Mouse (Mus musculus) intestine, embryonic 14.5 days (tissue): ENCODE measurements around the gene Rabgap1l. TPM values are rescaled to one million over a fixed set of nuclear protein-coding genes. Genes with fewer than 3 reads are reported as not detected.

Source experiments
- ATAC-seq: fragments of 200-750 bp; cut with Nextera tagmentation; replicated peaks from 2 replicates; pipeline ENCODE4 v1.8.0; 2017; ENCODE audit warnings: low read depth, moderate number of reproducible peaks, moderate TSS enrichment, moderate library complexity; ENCODE audit not compliant: low FRiP score, low TSS enrichment
- DNase-seq: peaks from one replicate; pipeline ENCODE4 v3.0.0-alpha.2; 2018; ENCODE audit warnings: low spot score
- H3K27ac ChIP-seq: fragments of 300-500 bp; sonication (generic); 2 replicates; pipeline ENCODE4 v1.5.1; 2014; ENCODE audit warnings: low read depth, mild to moderate bottlenecking, control low read depth
- H3K27me3 ChIP-seq: fragments of 300-500 bp; sonication (generic); replicated peaks from 2 replicates; pipeline ENCODE4 v1.6.1; 2014; ENCODE audit warnings: low read length, control low read depth; ENCODE audit not compliant: control insufficient read depth, insufficient read depth
- H3K36me3 ChIP-seq: fragments of 300-500 bp; sonication (generic); 2 replicates; pipeline ENCODE4 v1.6.1; 2014; ENCODE audit warnings: low read length, control low read depth; ENCODE audit not compliant: control insufficient read depth, insufficient read depth
- H3K4me1 ChIP-seq: fragments of 300-500 bp; sonication (generic); replicated peaks from 2 replicates; pipeline ENCODE4 v1.6.1; 2014; ENCODE audit warnings: low read length, control low read depth, mixed read lengths; ENCODE audit not compliant: control insufficient read depth, insufficient read depth
- H3K4me2 ChIP-seq: fragments of 300-500 bp; sonication (generic); 2 replicates; pipeline ENCODE4 v1.6.1; 2014; ENCODE audit warnings: low read length
- H3K4me3 ChIP-seq: fragments of 300-500 bp; sonication (generic); 2 replicates; pipeline ENCODE4 v1.5.1; 2014; ENCODE audit warnings: low read depth, low read length, control low read depth, mixed read lengths
- H3K9ac ChIP-seq: fragments of 300-500 bp; sonication (generic); 2 replicates; pipeline ENCODE4 v1.6.1; 2014; ENCODE audit warnings: mild to moderate bottlenecking, low read length
- H3K9me3 ChIP-seq: fragments of 300-500 bp; sonication (generic); 2 replicates; pipeline ENCODE4 v1.6.1; 2016; ENCODE audit warnings: low read length, control low read depth; ENCODE audit not compliant: control insufficient read depth
- WGBS: fragments of 180-500 bp; shearing (Covaris S2); extraction: QIAGEN DNeasy Blood & Tissue Kit; methylation state at CpG from one replicate; pipeline ENCODE4 v1.1.7; 2014; 5-methylcytosine and 5-hydroxymethylcytosine counted together
- polyA plus RNA-seq: library from polyadenylated mRNA; unstranded; fragments of >200 nt; fragmentation: Nextera tagmentation; extraction: Ambion mirVana; gene quantifications from 2 replicates; pipeline ENCODE4 v1.2.1, GENCODE M21; 2014

Rabgap1l gene
- polyA plus RNA-seq, 1 experiment from 2014 or later, result 19.9 TPM

DNA sequence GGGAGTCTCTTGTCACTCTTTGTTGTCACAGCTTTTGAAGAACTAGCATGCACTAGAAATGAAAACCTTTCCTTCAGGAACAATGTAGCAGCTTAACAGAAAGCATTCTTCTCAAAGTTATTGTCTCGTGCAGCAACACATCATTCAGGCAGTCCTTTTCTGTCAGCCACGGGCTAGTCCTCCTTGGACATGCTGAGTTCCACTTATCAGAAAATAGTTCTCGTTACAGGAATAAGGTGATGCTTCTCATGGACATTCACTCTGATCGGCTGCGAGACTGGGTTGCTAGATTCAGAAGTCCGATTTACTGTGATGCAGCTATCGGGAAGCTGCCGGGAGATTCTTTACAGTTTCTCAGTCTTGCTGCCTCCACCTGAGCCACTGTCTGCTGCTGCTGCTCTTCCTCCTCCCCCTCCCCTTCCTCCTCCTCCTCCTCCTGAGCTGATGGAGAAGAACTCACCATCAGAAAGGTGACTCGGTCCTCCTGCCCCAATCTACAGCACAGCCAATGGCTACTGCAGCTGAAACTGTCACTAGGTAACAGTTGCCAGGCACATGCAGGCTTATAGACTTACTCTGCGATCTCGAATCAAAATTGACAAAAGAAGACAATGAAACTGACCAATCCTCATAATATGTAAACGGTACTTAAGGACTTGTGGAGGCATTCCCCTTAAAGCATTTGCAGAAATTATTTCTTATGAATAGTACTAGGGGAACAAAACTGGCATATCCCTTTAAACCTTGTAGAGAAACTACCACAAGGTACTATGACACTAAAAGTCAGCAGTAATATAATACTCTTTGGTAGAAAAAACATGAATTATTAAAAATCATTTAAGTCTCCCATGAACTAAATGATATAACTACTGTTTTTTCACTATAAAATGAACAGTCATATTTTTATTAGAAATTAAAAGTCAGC lies 213.4 kb downstream of the Rabgap1l start:
- Histone ChIP-seq H3K4me3 (no peak overlapping the region), H3K4me1 (no peaks in the 10 kb centered on the region), H3K36me3 (no peaks in the 10 kb centered on the region), H3K9ac (no peak overlapping the region), H3K27ac (no peak overlapping the region), H3K4me2 (no peak overlapping the region), H3K27me3 (no peaks in the 10 kb centered on the region), H3K9me3 (no peaks in the 10 kb centered on the region)
- 64% methylated on average over 12 of the region's 12 CpGs for WGBS
- DNase-seq (no peak), ATAC-seq (no peak)

DNA sequence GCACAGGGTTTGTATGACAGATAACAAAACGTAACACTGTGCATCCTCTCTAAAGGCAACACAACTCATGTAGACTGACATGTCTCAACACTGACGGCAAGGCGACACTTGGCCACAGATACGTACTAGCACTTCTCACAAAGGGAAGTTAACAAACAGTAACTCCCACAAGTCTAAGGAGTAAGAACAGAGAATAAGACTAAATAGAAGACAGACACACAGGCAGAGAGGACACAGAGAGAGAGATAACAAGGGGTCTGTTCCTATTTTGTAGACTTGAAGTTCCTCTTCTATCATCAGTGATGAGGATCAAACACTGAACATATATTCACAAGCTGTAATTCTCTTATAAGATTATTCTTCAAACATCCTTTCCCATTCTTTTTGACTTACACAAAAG lies 216.9 kb downstream of the Rabgap1l start:
- WGBS, result 90% methylated on average over 4 of the region's 4 CpGs

GRCm38 (mm10) chr1:160574039-160574438 lies 219.0 kb downstream of the Rabgap1l start:
- DNase-seq, result no peak
- ATAC-seq, result no peak
- Histone ChIP-seq H3K4me1 (no peaks in the 10 kb centered on the region), H3K4me2 (no peak overlapping the region), H3K27me3 (no peaks in the 10 kb centered on the region), H3K9me3 (no peaks in the 10 kb centered on the region), H3K36me3 (no peaks in the 10 kb centered on the region), H3K4me3 (no peak overlapping the region), H3K27ac (no peak overlapping the region), H3K9ac (no peak overlapping the region)
- WGBS, result 74% methylated on average over 4 of the region's 4 CpGs

More for the DNA sequence above, 216.9 kb downstream of the Rabgap1l start:
- H3K9me3 ChIP-seq, result no peaks in the 10 kb centered on the region
- no peaks in the 10 kb centered on the region for H3K4me1 ChIP-seq
- no peak overlapping the region for H3K4me2 ChIP-seq
- DNase-seq (no peak), ATAC-seq (no peak)
- H3K4me3 ChIP-seq, result no peak overlapping the region
- no peaks in the 10 kb centered on the region for H3K27me3 ChIP-seq
- H3K9ac ChIP-seq, result no peak overlapping the region
- H3K27ac ChIP-seq, result no peak overlapping the region
- H3K36me3 ChIP-seq, result no peaks in the 10 kb centered on the region

- H3K4me1 ChIP-seq, result no peaks in the 10 kb centered on the region
- DNase-seq (no peak), ATAC-seq (no peak)
- no peaks in the 10 kb centered on the region for H3K9me3 ChIP-seq
- H3K4me2 ChIP-seq, result no peak overlapping the region
- 56% methylated on average over 4 of the region's 4 CpGs for WGBS
- H3K4me3 ChIP-seq, result no peak overlapping the region
- no peak overlapping the region for H3K9ac ChIP-seq
- H3K27me3 ChIP-seq, result no peaks in the 10 kb centered on the region
- H3K36me3 ChIP-seq, result no peaks in the 10 kb centered on the region
- H3K27ac ChIP-seq, result no peak overlapping the region
These were observed 226.6 kb downstream of the Rabgap1l start for GRCm38 (mm10) chr1:160566458-160566857.

- Histone ChIP-seq H3K27ac (no peak overlapping the region), H3K9ac (no peak overlapping the region), H3K4me3 (no peak overlapping the region), H3K36me3 (no peaks in the 10 kb centered on the region), H3K4me2 (no peak overlapping the region), H3K27me3 (no peaks in the 10 kb centered on the region), H3K4me1 (no peaks in the 10 kb centered on the region), H3K9me3 (no peaks in the 10 kb centered on the region)
- DNase-seq, result no peak
- ATAC-seq, result no peak
- 55% methylated on average over 1 of the region's 1 CpGs for WGBS
These were observed 231.6 kb downstream of the Rabgap1l start for GRCm38 (mm10) chr1:160561381-160561780.

GRCm38 (mm10) chr1:160550636-160551035 lies 242.4 kb downstream of the Rabgap1l start:
- H3K27ac ChIP-seq, result no peak overlapping the region
- 79% methylated on average over 1 of the region's 1 CpGs for WGBS
- ATAC-seq (no peak), DNase-seq (no peak)
- H3K9ac ChIP-seq, result no peak overlapping the region
- no peaks in the 10 kb centered on the region for H3K9me3 ChIP-seq
- no peaks in the 10 kb centered on the region for H3K27me3 ChIP-seq
- H3K4me3 ChIP-seq, result no peak overlapping the region
- no peak overlapping the region for H3K4me2 ChIP-seq
- H3K36me3 ChIP-seq, result no peaks in the 10 kb centered on the region
- H3K4me1 ChIP-seq, result no peaks in the 10 kb centered on the region

DNA sequence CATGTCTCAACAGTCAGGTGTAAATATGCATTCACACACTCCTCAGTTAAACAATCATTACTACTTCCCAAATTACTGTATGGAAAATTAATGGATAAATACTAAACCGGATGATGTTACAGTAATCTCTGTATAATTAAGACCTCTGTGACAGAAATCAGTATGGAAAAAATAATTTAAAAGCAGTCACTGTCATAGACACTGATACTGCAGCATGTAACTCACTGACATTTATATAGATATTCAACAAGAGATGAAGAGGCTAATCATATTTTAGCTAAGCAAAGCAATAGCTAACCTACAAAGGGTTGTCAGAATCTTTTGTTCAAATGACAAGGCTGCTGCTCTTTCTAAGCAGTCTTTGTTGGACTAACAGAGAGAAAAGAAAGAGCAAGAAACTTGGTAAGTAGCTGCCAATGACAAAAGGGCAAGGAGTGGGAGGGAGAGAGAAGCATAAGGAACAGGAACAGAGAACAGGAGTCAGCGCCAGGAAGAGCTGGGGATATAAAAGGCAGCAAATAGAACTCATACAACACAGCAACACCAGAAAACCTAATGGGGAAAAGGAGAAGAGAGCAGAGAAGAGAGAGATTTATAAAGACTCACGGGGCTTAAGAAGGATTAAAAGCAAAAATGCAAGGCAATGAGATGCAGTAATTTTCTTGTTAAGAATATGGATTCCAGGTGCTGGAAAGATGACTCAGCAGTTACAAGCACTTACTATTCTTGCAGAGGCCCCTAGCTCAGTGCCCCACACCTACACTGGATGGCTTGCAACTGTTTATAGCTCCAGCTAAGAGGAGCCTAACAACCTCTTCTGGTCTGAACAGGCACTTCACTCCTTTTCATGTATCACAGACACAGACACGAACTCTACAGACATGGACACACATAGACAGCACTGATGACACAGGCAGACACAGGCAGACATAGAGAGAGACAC lies 244.8 kb downstream of the Rabgap1l start:
- no peak overlapping the region for H3K9ac ChIP-seq
- ATAC-seq, result no peak
- H3K4me1 ChIP-seq, result no peaks in the 10 kb centered on the region
- no peak overlapping the region for H3K4me2 ChIP-seq
- H3K27ac ChIP-seq, result no peak overlapping the region
- no peaks in the 10 kb centered on the region for H3K27me3 ChIP-seq
- H3K36me3 ChIP-seq, result no peaks in the 10 kb centered on the region
- WGBS, result 56% methylated on average over 4 of the region's 4 CpGs
- no peak for DNase-seq
- no peaks in the 10 kb centered on the region for H3K9me3 ChIP-seq
- H3K4me3 ChIP-seq, result no peak overlapping the region

DNA sequence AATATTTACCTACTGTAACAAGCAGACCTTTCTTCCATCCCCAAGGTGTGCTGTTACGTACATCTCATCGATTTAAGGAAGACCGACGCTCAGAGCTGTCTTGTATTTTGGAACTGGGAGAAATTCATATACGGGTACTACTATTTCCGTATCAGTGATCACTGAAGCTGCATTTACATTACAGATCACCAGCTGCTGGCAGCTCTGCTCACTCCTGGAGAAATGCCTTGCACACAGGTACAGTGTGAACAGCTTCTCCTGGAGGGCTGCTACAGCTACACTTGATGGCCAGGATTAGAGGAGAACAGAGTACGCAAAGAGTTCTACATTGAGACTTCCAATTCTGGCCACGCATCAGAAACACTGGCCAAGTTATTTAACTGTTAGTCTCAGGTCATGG lies 257.4 kb downstream of the Rabgap1l start:
- WGBS, result 92% methylated on average over 8 of the region's 8 CpGs
- H3K36me3 ChIP-seq, result no peaks in the 10 kb centered on the region

More for the DNA sequence above, 257.4 kb downstream of the Rabgap1l start:
- H3K9me3 ChIP-seq, result no peaks in the 10 kb centered on the region
- H3K4me3 ChIP-seq, result no peak overlapping the region
- H3K9ac ChIP-seq, result no peak overlapping the region
- H3K27me3 ChIP-seq, result no peaks in the 10 kb centered on the region
- H3K4me1 ChIP-seq, result no peaks in the 10 kb centered on the region
- H3K27ac ChIP-seq, result no peak overlapping the region
- DNase-seq, result no peak
- no peak overlapping the region for H3K4me2 ChIP-seq
- no peak for ATAC-seq
